Mouse (Mus musculus): ENCODE data around the gene Wdr91. TPM values are rescaled to one million over a fixed set of nuclear protein-coding genes. Genes with fewer than 3 reads are reported as not detected.

The Wdr91 gene
- polyA plus RNA-seq, 1 experiment: 60.2 TPM

GRCm38 (mm10) chr6:34951518-34951917 is 40.8 kb upstream of the Wdr91 start:
- 37% methylated on average over 7 of the region's 7 CpGs for WGBS
- Histone ChIP-seq H3K4me3 (ENCODE audit: control insufficient read depth, insufficient read depth, low read length) (no peak overlapping the region), H3K36me3 (ENCODE audit: control insufficient read depth, insufficient read depth, low read length) (no peaks in the 10 kb centered on the region), H3K27ac (ENCODE audit: control insufficient read depth, insufficient read depth, low read length) (peak overlapping the region; percentile 94), H3K4me1 (replicated peaks; ENCODE audit: control insufficient read depth, insufficient read depth, low read length) (peaks cover 65% of the 10 kb centered on the region), H3K27me3 (ENCODE audit: control insufficient read depth, insufficient read depth, low read length) (no peaks in the 10 kb centered on the region)
- DNase-seq: no peak
- TF ChIP-seq CTCF (IDR thresholded peaks at IDR 0.05; ENCODE audit: borderline replicate concordance, control insufficient read depth, extremely low read depth, insufficient read depth, low read length, poor library complexity) (no peak), POLR2A (IDR thresholded peaks at IDR 0.05; ENCODE audit: control insufficient read depth, extremely low read depth, insufficient read depth, low read length, poor library complexity) (no peak)

- H3K36me3 ChIP-seq (ENCODE audit: control insufficient read depth, insufficient read depth, low read length): no peaks in the 10 kb centered on the region
- 69% methylated on average over 11 of the region's 11 CpGs for WGBS
- no peak overlapping the region for H3K4me3 ChIP-seq (ENCODE audit: control insufficient read depth, insufficient read depth, low read length)
- no peaks in the 10 kb centered on the region for H3K27me3 ChIP-seq (ENCODE audit: control insufficient read depth, insufficient read depth, low read length)
- DNase-seq: no peak
- no peak overlapping the region for H3K27ac ChIP-seq (ENCODE audit: control insufficient read depth, insufficient read depth, low read length)
- peaks cover 64% of the 10 kb centered on the region for H3K4me1 ChIP-seq (replicated peaks; ENCODE audit: control insufficient read depth, insufficient read depth, low read length)
- TF ChIP-seq POLR2A (IDR thresholded peaks at IDR 0.05; ENCODE audit: control insufficient read depth, extremely low read depth, insufficient read depth, low read length, poor library complexity): no peak
- no peak for TF ChIP-seq CTCF (IDR thresholded peaks at IDR 0.05; ENCODE audit: borderline replicate concordance, control insufficient read depth, extremely low read depth, insufficient read depth, low read length, poor library complexity)
Observed at GRCm38 (mm10) chr6:34948461-34948860, 37.8 kb upstream of the Wdr91 start.

- Histone ChIP-seq H3K27ac (ENCODE audit: control insufficient read depth, insufficient read depth, low read length) (peak overlapping the region; percentile 71; the same call in 1 of the 2 replicates), H3K27me3 (ENCODE audit: control insufficient read depth, insufficient read depth, low read length) (no peaks in the 10 kb centered on the region), H3K36me3 (ENCODE audit: control insufficient read depth, insufficient read depth, low read length) (no peaks in the 10 kb centered on the region), H3K4me1 (replicated peaks; ENCODE audit: control insufficient read depth, insufficient read depth, low read length) (peaks cover 60% of the 10 kb centered on the region), H3K4me3 (ENCODE audit: control insufficient read depth, insufficient read depth, low read length) (no peak overlapping the region)
- no peak for DNase-seq
- WGBS: 0% methylated on average over 1 of the region's 1 CpGs
- no peak for TF ChIP-seq POLR2A (IDR thresholded peaks at IDR 0.05; ENCODE audit: control insufficient read depth, extremely low read depth, insufficient read depth, low read length, poor library complexity)
- TF ChIP-seq CTCF (IDR thresholded peaks at IDR 0.05; ENCODE audit: borderline replicate concordance, control insufficient read depth, extremely low read depth, insufficient read depth, low read length, poor library complexity): no peak
Observed at GRCm38 (mm10) chr6:34946486-34947079, 35.9 kb upstream of the Wdr91 start.

GRCm38 (mm10) chr6:34943499-34943898 is 32.8 kb upstream of the Wdr91 start:
- DNase-seq: no peak
- 4% methylated on average over 5 of the region's 5 CpGs for WGBS
- Histone ChIP-seq H3K4me1 (replicated peaks; ENCODE audit: control insufficient read depth, insufficient read depth, low read length) (peaks cover 74% of the 10 kb centered on the region), H3K36me3 (ENCODE audit: control insufficient read depth, insufficient read depth, low read length) (no peaks in the 10 kb centered on the region), H3K4me3 (ENCODE audit: control insufficient read depth, insufficient read depth, low read length) (no peak overlapping the region), H3K27me3 (ENCODE audit: control insufficient read depth, insufficient read depth, low read length) (no peaks in the 10 kb centered on the region), H3K27ac (ENCODE audit: control insufficient read depth, insufficient read depth, low read length) (peak overlapping the region; percentile 66)
- TF ChIP-seq CTCF (IDR thresholded peaks at IDR 0.05; ENCODE audit: borderline replicate concordance, control insufficient read depth, extremely low read depth, insufficient read depth, low read length, poor library complexity) (no peak), POLR2A (IDR thresholded peaks at IDR 0.05; ENCODE audit: control insufficient read depth, extremely low read depth, insufficient read depth, low read length, poor library complexity) (no peak)

GRCm38 (mm10) chr6:34942446-34942845 is 31.8 kb upstream of the Wdr91 start:
- H3K36me3 ChIP-seq (ENCODE audit: control insufficient read depth, insufficient read depth, low read length): no peaks in the 10 kb centered on the region
- WGBS: 19% methylated on average over 9 of the region's 9 CpGs
- H3K4me3 ChIP-seq (ENCODE audit: control insufficient read depth, insufficient read depth, low read length): no peak overlapping the region
- no peaks in the 10 kb centered on the region for H3K27me3 ChIP-seq (ENCODE audit: control insufficient read depth, insufficient read depth, low read length)
- peak overlapping the region; percentile 75 for H3K27ac ChIP-seq (ENCODE audit: control insufficient read depth, insufficient read depth, low read length)
- DNase-seq: peak; percentile 64
- peaks cover 75% of the 10 kb centered on the region for H3K4me1 ChIP-seq (replicated peaks; ENCODE audit: control insufficient read depth, insufficient read depth, low read length)
- TF ChIP-seq POLR2A (IDR thresholded peaks at IDR 0.05; ENCODE audit: control insufficient read depth, extremely low read depth, insufficient read depth, low read length, poor library complexity): no peak
- TF ChIP-seq CTCF (IDR thresholded peaks at IDR 0.05; ENCODE audit: borderline replicate concordance, control insufficient read depth, extremely low read depth, insufficient read depth, low read length, poor library complexity): no peak

- 94% methylated on average over 2 of the region's 2 CpGs for WGBS
- Histone ChIP-seq H3K27ac (ENCODE audit: control insufficient read depth, insufficient read depth, low read length) (peak overlapping the region; percentile 68; the same call in 1 of the 2 replicates), H3K4me3 (ENCODE audit: control insufficient read depth, insufficient read depth, low read length) (no peak overlapping the region), H3K36me3 (ENCODE audit: control insufficient read depth, insufficient read depth, low read length) (no peaks in the 10 kb centered on the region), H3K27me3 (ENCODE audit: control insufficient read depth, insufficient read depth, low read length) (no peaks in the 10 kb centered on the region), H3K4me1 (replicated peaks; ENCODE audit: control insufficient read depth, insufficient read depth, low read length) (peaks cover 79% of the 10 kb centered on the region)
- TF ChIP-seq CTCF (IDR thresholded peaks at IDR 0.05; ENCODE audit: borderline replicate concordance, control insufficient read depth, extremely low read depth, insufficient read depth, low read length, poor library complexity) (no peak), POLR2A (IDR thresholded peaks at IDR 0.05; ENCODE audit: control insufficient read depth, extremely low read depth, insufficient read depth, low read length, poor library complexity) (no peak)
- no peak for DNase-seq
Observed at GRCm38 (mm10) chr6:34941496-34941895, 30.8 kb upstream of the Wdr91 start.

Data from thymus, adult 2 months (tissue).